Mouse (Mus musculus): ENCODE results near the gene Parp4.

Gene Parp4

GRCm38 (mm10) chr14:56575416-56575815, at the start of gene Parp4, which contains the start of gene Cenpj:
TSS of gene Parp4 (plus strand) at chr14:56575619.
TSS of gene Cenpj (minus strand) at chr14:56575425.
- DNase-seq = peak; percentile 95

DNA sequence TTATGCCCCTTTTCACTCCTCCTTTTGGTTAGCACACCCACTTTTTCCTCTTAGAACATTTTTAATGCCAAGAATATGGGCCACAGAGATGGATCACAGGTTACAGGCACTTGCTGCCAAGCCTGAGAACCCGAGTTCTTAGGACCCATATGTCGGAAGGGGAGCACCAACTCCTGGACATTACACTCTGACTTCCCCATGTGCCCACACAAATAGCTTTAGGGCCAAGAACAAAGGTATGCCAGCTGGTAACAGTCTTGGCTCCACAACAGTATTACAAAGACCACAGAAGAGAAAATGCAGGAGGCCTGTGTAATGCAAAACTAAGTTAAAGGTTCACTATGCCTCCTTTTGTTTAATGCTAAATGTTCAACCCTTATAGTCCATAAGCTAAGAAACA, 44.6 kb upstream of the Parp4 start:
- no peak for DNase-seq

DNA sequence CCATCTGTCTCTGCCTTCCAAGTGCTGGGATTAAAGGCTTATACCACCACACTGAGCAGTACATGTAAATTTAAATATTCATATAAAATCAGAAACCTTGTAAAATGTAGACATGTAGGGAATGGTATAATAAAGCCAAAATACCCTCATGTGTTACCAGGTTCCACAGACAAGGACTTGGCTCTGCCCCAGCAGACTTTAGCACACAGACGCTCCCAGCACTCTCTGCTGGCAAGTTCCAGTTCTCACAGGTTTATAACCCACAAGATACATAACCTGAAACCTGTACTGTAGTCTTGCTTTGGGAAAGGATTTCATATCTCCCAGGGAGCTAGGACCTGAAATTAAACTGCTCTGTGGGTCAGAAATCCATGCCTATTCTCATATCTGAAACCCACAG, 30.5 kb upstream of the Parp4 start:
- peak; percentile 23 for DNase-seq

DNA sequence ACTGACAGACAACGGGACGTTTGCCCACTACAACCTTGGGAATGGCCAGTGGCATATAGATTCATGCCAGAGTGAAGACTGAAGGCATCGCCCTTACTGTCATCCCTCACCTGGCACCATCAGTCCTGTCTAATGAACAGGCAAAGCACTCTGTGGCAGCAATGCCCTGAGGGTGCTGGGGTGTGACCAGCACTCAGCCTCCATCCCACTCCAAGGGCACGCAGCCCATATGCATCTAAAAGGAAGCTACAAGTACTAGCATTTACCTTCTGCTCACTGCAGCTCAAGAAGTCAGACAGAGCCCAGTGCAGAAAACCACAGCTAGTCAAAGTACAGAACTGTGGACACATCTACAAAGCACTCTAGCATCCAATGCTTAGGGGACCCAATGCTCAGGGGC, 29.9 kb upstream of the Parp4 start:
- DNase-seq = no peak

GRCm38 (mm10) chr14:56550960-56551359, 24.5 kb upstream of the Parp4 start:
- DNase-seq = no peak

DNA sequence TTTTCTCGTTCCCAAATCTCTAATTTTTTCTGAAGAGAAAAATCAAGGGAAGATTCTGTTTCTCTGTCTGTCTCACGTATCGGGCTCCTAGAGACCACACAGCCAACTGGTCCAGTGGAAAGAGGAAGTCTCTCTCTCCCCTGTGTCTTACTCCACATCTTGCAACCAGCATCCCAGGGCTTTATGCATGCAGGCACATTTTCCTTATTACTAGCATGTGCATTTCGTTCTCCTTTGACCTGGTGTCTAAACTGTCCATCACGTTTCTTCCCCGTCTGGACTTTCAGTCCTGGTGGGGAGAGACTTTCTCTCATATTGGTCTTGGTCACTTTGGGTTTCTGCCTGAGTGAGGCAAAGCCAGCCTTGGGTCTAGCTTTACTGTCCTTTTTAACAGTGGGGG, 22.5 kb upstream of the Parp4 start:
- no peak for DNase-seq

DNA sequence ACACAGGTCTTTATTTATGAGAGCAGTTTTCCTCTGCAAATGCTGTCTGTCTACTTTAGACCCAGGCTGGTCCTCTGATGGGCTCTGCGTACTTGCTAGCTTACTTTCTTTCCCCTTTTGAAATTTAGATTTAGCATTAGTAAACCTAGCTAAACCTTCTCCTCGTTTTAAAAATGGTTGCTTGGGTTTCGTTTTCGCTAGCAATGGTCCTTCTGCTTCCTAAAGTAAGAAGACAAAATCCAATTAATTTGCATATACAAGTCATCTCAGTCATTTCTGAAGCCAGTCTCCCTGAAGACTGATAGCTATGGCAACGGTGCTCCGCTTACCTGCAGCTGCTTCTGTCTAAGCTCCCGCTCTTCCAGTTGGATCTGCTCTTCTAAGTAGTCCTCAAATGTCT, 22.1 kb upstream of the Parp4 start:
- DNase-seq = no peak

- no peak for DNase-seq
Measured at GRCm38 (mm10) chr14:56554716-56555115, 20.7 kb upstream of the Parp4 start.

- no peak for DNase-seq
Measured at GRCm38 (mm10) chr14:56559134-56559533, 16.3 kb upstream of the Parp4 start.

DNA sequence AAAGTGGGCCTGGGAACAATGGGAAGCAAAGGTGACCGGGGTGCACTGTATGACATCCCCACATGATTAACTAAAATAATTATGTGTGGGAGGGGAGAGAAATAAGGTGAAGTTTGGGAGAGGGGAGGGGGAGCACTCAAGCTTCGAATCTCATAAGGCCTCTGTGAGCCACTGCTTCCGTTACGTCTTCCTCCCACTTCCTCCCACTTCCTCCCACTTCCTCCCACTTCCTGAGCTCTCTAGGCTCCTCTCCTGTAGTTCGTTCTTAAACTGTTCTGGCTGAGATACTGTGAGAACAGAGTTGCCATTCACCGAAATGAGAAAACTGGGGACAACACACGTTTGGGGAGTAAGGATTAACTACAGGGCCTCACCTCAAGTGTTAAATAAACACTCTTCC, 7.9 kb upstream of the Parp4 start:
- DNase-seq = no peak

GRCm38 (mm10) chr14:56569041-56569440, 6.4 kb upstream of the Parp4 start:
- DNase-seq = no peak

DNA sequence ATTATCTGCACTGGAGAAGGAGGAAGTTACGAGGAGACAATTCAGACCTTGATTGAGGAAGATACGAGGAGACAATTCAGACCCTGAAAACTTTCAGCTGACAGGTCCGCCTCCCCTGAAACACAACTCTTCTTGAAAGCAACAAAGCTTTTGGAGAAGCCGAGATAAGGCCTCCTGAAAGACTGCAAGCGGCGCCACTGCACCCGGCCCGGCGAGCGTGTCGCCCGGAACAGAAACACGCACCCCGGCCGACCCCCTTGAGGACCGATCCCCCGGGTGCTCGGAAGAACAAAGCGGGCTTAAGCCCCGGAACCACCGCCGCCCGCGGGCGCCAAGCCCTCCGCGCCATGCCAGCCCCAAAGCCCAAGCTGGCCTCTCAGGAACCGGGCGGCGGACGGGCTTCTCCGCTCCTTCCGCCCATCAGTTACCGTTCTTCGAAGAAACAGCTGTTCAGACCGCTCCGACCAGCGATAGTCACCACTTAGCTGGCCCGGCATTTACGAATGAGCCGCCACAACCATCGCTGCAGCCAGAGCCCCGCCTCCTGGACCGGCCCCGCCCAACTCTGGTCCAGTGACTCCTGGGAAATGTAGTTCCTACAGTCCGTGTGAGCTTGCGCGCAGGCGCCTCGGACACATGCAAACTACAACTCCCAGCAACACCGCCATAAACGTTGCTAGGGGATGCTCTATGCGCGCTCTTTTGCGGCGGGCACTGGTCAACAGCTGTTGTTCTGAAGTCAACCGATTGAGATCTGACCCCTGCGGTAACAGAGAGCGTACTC, 3.9 kb upstream of the Parp4 start:
- peak; percentile 98 for DNase-seq

DNA sequence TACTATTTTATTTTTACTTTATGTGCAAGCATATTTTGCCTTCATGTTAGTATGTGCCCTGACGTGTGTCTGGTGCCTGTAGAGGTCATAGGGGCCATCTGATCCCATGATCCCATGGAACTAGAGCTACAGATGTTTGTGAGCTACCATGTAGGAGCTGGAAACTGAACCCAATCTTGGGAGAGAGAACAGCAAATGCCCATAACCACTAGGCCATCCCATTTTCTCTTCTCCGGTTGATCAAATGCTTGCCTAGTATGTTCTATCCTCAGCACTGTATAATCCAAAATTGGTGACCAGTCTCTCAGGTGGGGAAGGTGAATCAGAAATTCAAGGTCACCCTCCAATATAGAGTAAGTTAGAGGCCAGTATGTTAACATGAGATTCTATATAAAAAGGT, 2.9 kb upstream of the Parp4 start:
- DNase-seq = no peak

DNA sequence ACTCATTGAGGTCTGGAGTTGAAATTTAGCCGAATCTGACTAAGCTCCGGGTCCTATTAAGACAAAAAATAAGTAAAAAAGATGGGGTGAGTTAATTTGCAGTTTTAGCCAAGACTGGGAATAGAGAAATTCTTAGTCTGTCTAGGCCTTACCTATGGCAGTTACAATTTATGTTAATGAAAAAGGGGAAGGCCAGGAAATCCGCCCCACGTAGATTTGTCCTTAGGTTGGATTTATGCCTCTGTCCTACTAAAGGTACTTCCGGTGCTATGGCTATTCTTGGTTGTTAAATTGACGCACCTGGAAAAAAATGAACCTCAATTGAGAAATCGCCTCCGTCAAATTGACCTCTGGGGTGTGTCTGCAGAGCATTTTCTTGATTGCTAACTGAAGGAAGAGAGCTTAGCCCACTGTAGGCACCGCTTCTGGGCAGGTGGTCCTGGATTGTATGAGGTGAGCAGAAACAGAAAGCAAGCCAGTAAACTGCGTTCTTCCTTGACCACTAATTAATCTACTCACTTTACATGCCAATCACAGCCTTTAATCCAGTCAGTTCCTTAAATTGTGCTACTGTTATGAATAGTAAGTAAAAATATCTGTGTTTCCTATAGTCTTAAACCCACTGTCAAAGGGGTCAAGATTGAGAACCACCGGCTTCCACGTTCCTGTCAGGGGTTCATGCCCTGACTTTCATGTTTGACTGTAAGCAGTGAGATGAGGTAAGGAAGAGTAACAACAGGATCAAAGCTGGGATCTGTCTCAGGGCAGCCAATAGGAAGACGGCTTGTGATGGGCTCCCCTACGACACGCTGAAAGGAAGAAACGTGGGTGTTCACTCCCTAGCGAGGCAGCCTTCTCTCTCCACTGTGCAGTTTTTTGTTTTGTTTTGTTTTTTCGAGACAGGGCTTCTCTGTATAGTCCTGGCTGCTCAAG, 816 bp downstream of the Parp4 start:
- no peak for DNase-seq

DNA sequence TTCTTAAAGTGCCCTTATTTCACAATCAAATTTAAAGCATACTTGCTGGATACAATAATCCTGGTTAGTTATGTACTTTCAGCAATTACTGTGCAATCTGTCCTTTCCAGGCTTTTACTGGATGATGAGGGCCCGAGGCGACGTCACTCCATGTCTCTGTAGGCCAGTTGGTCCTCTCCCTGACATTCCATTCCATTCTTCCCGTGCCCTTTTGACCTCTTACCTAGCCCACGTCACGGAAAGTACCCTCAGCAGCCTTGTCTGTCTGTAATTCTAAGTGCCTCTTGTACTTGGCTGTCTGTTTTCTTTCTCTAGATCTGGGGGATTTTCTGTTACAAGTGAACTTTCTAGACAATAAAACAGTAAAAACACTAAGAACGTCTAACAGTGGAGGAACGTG, 3.6 kb downstream of the Parp4 start:
- no peak for DNase-seq

GRCm38 (mm10) chr14:56581117-56581516, 5.7 kb downstream of the Parp4 start:
- no peak for DNase-seq

DNA sequence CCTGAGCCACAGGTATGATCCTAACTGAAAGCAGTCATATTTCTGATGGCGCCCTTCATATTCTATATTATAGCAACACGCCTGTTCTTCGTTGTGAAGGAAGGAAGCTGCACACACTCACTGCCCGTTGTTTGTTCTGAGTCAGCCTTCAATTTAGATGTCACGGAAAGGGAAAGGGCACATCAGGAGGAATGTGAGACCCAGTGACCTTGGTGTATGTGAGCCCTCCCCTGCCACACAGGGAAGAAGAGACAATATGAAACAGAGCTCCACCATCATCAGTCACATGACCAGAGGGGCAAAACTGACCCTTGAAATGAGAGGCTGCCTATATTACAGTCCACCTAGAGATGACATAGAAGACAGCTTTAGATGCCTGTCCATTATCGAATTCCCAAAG, 6.9 kb downstream of the Parp4 start:
- DNase-seq = no peak

- DNase-seq = no peak
Measured at GRCm38 (mm10) chr14:56592191-56592590, 16.8 kb downstream of the Parp4 start.

- no peak for DNase-seq
Measured at GRCm38 (mm10) chr14:56594811-56595210, 19.4 kb downstream of the Parp4 start.

DNA sequence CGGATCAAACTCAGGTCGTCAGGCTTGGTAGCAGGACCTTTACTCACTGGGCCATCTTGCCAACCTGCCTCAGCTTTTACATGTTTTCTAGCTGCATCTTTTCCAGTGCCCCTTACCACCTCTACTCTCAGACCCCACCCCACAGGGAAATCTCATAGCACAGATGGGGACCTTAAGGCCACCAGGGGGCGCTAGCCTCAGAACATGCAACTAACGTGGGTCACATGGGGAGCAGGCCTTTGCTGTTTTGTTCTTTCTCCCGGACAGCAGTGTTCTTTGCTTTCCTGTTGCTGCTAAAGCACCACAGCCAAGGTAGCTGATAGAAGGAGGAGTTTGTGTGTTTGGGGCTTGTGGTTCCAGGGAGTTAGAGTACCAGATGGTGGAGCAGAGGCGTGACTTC, 23.3 kb downstream of the Parp4 start:
- DNase-seq = peak; percentile 40

- DNase-seq = no peak
Measured at GRCm38 (mm10) chr14:56602069-56602468, 26.6 kb downstream of the Parp4 start.

- DNase-seq = peak; percentile 44
Measured at GRCm38 (mm10) chr14:56604438-56604837, 29.0 kb downstream of the Parp4 start.

- DNase-seq = peak; percentile 52
Measured at GRCm38 (mm10) chr14:56605136-56605535, 29.7 kb downstream of the Parp4 start.

DNA sequence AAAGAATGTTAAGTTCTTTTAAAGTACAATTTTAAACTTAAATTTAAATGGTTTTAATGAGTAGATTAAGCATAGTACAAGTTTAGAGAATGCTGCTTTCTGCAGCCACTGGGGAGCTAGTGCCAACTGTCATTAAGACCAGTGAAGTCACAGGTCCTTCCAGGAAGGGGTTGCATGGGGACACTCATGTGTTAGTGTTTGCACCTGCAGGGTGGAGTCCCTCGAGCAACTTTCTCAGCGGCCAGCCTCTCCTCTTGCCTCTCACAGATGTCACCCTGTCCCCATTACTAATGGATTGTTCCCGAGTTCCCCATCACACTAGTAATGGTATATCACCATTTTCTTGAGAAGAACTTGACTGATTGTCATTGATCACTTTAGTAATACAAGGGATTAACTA, 37.8 kb downstream of the Parp4 start:
- no peak for DNase-seq
